Mouse (Mus musculus) cerebellum, postnatal 36 days (tissue): ENCODE results near the gene Gnai3.

Experiments
- DNase-seq, 2 experiments: peaks; one replicate each; pipeline ENCODE4 v3.0.0; 2021 to 2022; ENCODE audit warnings: mixed read lengths in 2 of 2

Gene Gnai3

GRCm38 (mm10) chr3:108082251-108082875, 63.6 kb downstream of the Gnai3 start:
- no peak for DNase-seq

DNA sequence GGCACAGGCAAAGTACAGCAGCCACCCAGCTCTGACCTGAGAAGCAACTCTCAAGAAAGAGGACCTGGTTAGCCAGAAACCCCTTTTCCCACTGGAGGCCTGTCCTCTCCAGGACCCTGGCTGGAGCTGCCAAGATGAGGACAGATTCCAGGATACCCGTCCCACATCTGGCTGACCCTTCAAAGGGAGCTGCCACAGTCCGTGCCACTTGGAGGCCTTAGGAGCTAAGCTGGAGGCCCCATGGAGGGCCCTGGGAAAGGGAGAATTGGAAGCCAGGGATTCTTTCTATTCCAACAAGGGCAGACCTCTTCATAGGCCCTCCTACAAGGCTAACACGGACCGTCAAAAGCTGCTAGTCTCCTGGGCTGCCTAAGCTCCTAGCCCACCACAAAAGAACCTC, 64.3 kb downstream of the Gnai3 start:
- DNase-seq, result no peak

DNA sequence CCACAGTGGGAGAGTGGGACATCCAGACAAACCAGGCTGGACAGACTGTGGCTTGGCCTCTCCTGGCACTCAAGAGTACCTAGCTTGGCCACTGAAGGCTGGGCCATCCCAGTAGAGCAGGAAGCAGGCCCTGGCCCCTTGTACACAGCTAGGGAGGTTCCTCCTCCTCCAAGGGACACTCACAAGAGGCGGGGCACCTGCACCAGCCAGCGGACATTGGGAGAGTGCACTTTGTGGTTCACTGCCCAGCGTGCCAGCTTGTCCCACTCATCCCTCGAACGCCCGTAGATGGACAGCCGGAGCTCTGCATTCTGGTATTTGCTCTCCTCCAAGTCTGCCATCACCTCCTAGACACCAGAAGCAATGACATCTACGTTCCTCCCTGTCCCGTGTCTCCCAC, 69.1 kb downstream of the Gnai3 start:
- DNase-seq, result no peak

- DNase-seq, result no peak
Measured at GRCm38 (mm10) chr3:108072983-108073569, 72.9 kb downstream of the Gnai3 start.

DNA sequence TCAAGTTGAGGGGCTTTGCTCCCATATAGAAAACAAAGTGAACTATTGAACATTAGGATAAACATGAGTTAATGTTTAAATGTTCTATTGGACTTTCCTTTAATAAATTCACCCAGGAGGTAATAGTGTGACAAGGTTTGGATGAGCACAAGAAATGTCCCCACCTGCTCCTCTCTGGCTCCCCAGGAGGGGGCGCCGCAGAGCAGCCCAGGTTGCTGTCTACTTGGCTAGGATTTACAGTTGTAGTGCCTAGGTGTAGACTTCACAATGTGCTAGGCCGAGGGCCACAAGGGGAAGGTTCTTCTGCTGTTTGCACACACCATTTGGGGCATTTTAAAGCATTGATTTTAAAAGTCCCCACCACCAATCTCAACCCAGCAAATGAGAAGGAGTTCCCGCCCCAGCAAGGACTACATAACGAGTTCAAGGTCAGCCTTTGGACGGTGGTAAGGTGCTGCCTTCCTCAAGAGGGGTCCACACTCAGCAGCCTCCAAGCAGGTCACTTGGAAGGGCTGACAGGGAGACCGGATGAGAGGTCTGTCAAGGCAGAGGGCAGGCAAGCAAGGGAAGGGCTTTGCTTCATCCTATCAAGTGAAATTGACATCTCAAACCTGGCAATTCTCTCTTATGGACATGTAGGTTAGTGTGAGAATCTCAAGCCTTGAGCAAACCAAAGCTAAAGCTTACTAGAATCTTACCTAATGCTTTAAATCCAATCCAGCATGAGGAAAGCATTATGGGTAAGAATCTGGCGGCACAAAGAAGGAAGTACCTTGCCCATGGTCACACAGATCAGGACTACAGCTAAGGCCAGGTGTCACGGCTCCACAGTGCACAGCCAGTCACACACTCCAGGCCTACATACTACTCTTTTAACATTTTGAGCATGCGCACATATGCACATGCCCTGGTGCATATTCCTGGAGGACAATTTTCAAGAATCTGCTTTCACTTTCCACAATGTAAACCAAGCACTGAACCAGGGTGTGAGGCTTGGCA, 75.4 kb downstream of the Gnai3 start:
- DNase-seq, result peak; percentile 73 to 79

DNA sequence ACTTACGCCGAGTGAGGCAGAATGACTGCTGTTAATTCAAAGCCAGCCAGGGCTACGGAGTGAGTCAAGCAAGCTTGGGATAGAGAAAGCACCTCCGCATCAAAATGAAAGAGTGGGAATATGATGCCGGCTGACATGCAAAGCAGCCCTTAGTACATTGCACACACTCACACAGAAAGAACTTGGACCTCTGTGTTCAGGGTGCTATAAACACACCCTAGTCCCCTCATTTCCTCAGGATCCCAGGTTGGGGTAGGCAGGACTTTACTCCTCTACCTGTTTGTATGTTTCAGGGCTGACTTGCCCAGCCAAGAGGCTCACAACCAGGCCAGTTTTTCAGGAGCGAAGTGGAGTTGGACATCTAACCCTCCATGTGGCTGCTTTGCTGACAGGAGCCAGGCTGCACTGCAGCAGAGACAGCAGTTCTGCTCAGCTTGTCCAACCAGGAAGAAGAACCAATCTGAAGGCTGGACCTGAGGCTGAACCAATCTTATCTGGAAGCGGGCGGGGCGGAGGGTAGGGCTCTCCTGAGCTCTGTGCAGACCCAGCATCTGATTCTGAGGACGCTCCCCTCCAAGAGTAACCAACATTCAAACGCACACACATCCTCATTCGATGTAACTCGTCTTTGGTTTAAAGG, 76.6 kb downstream of the Gnai3 start:
- DNase-seq, result no peak

- DNase-seq, result no peak
Measured at GRCm38 (mm10) chr3:108068826-108069225, 77.1 kb downstream of the Gnai3 start.

- no peak for DNase-seq
Measured at GRCm38 (mm10) chr3:108067370-108067934, 78.5 kb downstream of the Gnai3 start.

DNA sequence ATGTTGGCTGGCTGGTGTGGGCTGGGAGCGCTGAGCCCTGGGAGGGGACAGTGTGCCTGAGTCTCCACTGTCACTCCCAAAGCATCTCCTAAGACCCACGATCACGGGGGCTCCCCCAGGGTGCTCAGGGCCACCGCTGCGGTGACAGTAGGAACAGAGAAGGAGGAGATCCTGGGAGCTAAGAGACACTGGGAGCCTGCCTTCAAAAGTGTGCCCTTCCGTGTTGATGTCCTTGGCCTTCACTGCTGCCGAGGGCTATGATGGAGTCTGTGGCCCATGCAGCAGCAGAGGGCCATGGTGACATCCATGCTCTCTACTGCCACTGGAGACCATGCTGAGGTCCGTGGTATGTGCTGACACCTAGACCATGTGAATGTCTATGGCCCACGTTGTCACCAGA, 80.4 kb downstream of the Gnai3 start:
- no peak for DNase-seq

- no peak for DNase-seq
Measured at GRCm38 (mm10) chr3:108064672-108065071, 81.3 kb downstream of the Gnai3 start.

DNA sequence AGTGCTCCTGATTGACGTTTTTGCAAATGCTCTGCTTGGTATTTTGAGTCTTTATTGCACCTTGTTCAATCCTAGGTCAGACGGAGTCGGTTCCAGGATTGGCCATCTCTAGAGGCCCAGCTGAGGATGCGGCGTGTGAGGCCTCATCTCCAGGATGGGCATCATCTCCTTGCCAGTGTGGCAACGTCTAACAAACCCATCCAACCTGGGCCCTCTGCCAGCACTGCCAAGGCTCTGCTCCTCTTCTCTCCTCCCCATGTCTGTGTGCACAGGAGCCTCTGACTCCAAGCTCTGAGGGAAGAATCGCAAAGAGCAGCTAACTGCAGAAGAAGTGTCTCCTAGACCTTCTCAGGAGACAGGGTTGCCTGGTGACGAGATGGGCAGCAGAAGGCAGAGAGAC, 83.3 kb downstream of the Gnai3 start:
- no peak for DNase-seq

- DNase-seq, result peak in 1 of 2 experiments; percentile 54
Measured at GRCm38 (mm10) chr3:108061420-108061819, 84.5 kb downstream of the Gnai3 start.
